Mouse (Mus musculus): ENCODE measurements around the gene Adam15.

Adam15 gene

DNA sequence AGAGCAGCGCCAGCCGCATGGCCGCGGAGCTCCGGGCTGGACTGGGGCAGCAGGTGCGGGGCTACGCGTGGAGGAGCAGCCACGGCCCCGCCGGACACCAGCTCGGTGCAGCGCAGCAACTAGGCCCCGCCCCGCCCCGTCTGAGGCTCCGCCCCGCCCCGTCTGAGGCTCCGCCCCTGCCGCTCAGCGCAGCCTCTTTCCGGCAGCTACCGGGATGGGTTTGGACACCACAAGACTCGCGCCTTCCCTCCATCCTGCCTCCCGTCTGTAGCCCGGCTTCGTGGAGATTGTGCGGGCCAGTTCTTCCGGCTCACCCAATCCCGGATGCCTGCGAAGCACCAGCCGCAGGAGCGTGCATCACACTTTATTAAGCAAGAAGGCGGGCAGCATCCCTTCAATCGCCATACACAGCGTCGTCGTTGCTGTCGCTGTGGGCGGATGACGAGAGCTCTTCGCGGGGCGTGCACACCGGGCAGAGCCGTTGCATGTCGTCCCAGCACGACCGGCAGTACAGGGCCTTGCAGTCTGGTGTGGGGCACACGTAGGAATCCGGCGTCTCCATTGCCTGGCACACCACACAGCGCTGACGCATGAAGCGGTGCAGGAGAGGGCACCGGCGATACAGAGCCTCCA lies at the start of gene Adam15:
Gene Adam15 (minus strand): TSS at position 128 of the 633 bp plus-strand sequence.
- DNase-seq (ENCODE audit: low read depth, low spot score): peak; percentile 87

DNA sequence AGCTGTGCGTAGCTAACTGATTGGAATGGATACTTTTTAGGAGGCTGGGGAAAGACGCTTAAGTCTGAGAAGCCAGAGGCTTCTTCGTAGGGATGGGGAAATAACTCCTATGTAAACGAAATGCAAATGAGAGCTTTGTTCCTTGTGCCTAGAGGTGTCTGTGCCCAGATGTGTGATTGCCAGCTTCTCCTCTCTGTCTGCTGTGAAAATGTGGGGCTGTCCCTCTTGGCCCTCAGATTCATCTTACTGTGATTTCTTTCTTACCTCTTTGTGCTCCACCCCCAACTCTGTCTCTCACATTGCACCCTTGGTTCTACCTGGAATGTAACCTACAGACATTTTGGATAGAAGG lies 46.8 kb upstream of the Adam15 start:
- DNase-seq (ENCODE audit: low read depth, low spot score): no peak

DNA sequence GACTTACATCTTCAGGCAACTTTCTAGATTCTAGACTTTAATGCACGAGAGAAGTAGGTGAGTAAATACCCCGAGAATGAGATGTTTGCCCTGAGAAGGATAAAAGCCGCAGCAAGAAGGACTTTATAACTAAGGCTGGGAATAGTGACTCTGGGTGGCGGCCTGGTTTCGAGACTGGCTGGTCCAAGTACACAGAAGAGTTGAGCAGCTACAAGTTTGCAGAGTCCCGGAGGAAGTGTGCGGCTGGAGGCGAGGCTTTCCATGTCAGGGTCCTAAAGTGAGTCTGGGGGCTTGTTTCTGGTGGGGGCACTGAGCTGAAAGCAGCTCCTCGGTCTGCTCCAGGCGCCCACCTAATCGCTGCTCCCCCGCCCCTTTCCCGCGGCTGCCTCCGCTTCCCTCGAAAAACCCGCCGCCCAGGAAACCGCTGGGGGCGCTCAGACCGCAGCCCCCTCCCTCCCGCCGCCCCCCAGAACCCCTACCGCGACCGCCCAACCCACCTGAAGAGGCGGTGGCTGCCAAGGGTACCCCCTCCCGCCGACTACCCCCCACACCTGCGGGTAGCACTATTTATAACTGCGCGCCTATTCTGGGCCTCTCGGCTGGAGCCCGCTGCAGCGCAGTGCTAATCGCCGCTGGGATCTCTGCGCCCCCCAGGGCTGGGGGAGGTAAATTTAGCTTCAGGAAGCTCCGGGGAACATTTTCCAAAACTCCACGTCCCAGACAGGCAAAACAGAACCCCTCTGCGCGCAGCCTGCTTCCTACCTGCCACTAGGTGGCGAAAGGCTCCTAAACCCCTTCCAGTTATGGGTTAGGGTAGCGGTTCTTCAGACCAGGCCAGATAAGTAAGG lies 46.2 kb upstream of the Adam15 start:
- peak; percentile 90 for DNase-seq (ENCODE audit: low read depth, low spot score)

DNA sequence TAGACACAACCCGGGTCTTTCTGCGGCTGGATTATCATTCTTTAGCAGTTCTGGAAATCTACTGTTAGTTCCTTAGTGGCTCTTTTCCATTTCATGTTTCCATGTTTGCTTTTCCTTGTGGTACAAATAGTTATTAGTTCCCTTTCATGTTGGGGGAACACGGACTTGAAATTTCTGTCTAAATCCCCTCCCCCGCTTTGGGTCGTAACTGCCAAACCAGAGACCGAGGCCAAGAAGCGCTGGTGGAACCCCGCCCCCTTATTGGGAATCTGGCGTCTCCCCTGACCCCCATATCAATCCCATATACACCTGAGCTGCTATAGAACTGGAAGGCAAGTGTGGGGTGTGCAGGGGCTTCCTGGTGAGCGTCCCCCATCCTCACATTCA lies 45.6 kb upstream of the Adam15 start:
- DNase-seq (ENCODE audit: low read depth, low spot score): no peak

DNA sequence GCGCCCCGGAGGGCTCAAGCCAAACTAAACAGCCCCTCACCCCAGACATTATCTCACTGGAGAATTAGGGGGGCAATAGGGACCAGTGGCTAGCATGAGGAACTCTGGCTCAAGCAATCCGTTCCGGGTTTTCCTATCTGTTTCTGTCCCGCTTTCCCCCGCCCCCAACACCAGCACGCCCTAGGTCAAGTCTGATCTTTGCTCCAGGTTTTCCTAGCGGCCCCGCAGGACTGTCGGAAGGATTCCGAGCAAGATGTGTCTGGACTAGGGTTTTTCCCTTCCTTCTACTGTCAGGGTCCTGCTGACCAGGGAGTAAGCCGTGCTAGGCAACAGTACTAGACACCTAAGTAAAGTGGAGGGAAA lies 45.1 kb upstream of the Adam15 start:
- DNase-seq (ENCODE audit: low read depth, low spot score): peak; percentile 93

DNA sequence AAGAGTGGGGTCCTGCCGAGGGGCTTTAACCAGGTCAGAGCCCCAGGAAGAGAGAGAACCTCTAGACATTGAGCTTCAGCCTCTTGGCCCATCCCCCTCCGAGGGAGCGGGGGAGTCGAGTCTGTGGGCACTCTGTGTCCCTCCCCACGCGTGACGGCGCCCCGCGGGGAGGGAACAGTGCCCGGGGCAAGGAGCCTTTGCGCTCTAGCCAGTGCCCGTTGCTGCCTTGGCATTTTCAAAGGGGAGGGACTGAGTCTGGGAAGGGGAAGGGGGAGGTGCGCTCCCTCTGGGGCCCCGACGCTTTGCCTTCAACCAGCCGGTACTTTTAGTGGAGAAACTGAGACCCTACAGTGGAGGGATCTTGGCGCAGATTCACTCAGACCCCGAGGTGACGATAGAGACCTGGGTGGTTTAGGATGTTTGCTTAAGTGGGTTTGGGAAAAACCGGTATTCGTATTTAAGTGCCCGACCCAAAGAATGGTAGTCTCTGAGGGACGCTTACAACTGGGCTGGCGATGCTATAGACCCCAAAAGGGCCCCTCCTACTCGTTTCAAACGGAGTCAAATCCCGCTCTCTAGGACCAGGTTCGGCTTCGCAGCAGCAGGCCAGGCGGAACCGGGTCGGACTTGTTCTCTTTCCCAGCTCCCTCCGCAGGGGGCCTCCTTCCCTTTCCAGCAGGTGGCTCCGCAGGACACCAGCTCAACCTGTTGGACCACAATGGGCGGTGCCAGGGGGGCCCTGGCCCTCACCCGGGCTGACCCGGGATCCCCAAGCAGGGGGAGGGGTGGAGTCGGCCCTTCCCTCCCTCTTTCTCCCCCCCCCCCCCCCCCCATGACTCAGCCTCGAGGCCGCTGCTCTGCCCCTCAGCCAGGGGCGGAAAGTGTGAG lies 44.5 kb upstream of the Adam15 start, which contains the start of gene Zbtb7b:
Gene Zbtb7b (minus strand): TSS at position 771 of the 888 bp plus-strand sequence.
- DNase-seq (ENCODE audit: low read depth, low spot score): peak; percentile 78

DNA sequence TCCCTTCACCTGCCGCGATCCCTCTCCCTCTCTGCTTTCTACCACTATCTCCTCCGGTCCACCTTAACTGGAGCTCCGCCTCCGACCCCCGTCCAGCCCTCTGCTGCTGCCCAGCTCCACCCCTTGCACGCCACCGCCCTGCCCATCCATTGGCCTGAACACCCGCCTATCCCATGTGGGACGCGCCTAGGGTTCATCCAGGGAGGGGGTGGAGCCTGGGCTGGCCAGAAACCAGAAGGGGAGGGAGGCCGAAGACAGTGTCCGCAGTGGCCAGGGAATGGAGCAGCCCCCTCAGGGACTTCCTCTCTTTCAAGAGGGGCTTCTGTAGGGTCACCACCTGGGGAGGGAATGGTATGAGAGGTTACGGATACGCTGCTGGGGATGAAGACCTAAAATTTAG lies 43.8 kb upstream of the Adam15 start:
- DNase-seq (ENCODE audit: low read depth, low spot score): peak; percentile 97

DNA sequence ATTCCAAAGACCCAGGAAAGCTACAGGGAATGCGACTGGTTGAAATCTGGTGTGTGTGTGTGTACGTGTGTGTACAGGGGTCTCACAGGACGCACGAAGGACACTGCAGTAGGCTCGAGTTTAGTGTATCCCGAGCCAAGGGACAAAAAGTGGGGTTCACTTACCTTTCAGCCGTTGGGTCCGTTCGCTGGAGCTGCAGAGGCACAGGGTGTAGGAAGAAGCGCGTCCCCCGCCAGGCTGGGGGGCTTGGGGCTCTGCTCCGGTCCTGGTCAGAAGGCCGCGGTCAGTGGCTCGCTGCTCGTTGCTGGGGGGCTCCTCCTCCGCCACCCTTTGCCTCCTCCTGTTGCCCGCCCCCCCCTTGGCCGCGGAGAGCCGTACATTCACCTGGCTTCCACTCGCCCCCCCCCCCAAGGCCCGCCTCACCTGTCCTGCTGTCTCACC lies 43.1 kb upstream of the Adam15 start:
- DNase-seq (ENCODE audit: low read depth, low spot score): no peak

DNA sequence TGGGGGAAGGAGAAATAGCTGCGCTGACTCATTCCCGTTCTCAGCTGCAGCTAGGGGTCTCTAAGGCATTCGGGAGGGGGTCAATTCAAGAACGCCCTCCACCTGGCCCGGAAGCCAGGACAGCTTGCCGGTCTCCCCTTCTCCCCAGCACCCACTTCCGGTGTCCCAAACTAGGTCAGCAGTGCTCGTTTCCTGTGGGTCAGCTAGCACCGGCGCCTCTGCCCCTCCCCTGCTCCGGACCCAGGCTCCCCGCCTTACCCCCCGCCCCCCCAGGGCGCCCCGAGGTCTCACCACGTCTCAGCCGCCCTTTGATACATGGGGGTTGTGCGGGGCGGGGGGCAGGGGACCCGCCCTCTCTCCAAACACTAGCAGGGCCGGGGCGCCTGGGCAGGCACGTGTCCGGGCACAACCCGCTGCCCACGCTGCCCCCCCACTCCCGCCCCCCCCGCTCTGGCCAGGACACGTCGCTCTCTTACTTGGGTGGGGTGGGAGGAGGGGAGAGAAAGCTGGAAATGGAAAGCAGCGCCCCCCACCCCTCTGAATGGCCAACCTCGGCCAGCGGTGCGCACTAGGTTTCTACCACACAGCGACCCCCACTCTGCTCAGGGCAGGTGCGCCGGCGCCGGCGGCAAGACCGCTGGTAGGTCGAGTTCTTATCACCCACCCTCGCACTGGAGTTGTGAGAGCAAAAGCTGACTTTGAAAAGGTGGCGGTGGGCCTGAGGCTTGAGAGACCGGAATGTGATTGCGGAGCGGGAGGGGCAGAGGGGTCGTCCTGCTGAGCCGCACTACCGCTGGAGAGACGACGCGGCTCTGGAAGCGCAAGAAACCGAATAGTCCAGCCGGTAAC lies 42.1 kb upstream of the Adam15 start:
- peak; percentile 67 for DNase-seq (ENCODE audit: low read depth, low spot score)

DNA sequence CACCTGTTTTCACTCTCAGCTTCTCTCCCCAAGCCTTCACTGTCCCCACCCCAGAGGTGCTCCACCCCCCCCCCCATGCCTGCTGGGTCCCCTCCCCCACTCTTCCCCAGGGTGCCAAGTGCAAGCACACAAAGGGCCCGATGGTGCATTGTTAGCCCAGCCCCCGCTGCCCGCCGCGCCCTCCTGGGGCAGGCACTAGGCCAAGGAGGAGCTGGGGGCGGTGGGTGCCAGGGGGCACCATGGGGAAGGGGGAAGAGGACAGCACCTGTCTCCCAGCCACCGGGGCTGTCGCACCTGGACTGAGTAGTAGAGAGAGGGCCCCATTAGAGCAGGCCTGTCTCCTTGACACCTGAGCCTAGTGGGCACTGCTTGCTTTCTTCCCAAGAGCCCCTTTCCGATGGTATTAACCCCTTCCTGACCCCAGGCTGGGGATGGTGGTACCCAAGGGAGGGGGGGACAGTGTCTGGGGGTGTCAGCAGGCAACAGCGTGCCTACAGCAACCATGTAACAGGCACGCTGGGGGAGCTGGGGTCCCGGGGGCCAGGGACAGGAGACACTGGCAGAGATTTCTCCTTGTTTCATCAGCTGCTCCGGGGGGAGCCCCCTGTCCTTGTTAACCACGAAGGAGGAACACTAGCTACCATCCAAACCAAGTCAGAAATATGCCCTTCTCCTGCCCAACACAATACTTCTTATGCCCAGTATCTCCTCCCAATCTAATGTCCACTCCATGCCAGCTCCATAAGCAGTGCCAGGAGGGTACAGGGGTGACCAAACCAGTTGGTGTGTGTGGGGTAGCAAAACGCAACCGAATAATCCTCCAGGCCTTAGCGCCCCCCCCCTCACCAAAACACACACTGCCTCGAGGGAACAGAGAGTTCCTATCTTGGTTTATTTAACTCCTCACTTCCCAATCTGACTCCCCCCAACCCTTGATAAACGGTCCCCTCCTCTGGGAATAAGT lies 41.2 kb upstream of the Adam15 start:
- no peak for DNase-seq (ENCODE audit: low read depth, low spot score)

DNA sequence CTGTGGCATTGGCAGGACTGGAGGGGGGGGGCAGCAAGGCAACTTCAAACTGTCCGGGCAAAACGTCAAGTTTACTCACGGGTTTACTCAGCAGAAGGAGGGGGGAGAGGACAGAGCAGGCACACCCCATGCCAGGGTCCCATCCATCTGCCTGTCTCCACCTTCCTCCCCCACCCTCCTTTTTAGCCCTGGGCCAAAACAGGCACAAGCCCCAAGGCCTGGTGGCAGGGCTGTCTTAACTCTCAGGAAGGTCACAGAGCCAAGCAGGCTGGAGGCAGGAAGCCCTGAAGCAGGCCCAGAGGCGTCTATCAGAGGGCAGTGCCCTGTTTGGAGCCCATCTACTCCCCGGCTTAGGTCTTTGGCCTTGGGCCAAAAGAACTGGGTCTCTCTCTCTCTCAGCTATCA lies 40.3 kb upstream of the Adam15 start:
- no peak for DNase-seq (ENCODE audit: low read depth, low spot score)

DNA sequence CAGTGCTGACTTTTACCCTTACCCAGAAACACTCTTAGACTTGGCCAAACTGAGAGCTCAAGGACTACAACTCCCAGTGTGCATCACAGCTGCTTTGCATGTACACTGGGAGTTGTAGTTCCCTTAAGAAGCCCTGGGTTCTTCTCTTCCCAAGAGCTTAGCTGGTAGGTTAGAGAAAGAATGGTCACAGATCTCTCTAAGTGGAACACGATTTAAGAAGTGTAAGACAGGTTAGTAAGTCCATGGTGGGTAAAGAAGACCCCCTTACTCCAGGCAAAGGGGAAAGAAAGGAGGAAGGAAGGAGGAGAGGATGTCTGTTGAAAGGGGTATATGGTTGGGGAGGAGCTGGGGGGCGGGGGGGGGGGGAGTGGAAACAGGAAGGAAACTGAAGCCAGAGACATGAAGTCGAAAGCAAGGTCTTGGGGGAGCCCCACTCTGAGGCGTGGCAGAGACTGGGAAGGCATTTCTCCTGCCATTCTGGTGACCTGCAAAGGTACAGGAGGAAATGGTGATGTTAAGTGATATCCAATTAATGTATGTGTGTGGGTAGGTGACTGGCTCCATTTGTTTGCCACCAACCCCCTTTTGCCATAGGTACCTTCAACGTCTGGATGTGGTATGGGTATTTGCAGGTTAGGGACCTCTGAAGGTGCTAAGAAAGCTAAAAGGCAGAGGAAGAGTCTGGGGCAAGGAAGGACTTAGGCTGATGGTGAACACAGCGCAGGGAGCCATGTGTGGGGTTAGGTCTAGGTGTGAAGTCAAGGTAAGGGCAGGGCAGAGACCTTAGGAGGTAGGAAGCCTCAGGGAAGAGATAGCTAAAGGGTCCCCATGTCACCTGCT lies 39.3 kb upstream of the Adam15 start:
- DNase-seq (ENCODE audit: low read depth, low spot score): peak; percentile 79

DNA sequence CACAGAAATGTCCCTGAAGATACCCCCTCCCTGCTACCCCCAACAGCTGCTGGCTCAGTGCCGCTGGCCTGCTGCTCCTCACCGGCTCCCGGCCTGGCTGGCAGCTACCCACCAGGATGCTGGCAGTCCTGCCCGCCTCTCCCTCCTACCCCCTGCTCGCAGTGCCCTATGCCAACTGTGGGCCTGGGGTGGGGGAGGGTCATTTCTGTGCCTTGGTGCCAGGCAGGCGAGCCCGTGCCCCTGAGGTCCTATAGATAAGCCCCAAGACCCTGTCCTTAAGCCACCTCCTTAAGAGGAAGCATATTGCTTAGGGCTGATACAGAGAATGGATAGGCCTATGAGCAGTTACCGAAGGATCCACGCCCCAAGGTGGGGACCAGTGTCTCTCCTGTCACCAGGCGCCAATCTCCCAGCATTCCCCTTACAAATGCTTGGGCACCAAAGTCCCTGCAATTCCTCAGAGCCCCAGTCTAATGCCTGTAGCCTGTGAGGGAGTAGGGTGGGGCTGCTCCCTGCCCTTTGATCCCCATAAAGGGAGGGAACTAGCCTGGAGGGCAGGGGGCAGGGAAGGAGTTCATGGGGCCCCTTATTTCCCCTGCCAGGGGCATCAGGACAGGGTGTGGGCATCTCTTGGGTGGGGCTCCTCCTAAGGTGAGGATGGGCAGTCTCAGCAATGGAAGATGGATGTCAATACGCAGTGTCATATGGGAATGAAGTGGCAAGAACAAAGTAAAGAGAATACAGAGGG lies 38.5 kb upstream of the Adam15 start:
- no peak for DNase-seq (ENCODE audit: low read depth, low spot score)

DNA sequence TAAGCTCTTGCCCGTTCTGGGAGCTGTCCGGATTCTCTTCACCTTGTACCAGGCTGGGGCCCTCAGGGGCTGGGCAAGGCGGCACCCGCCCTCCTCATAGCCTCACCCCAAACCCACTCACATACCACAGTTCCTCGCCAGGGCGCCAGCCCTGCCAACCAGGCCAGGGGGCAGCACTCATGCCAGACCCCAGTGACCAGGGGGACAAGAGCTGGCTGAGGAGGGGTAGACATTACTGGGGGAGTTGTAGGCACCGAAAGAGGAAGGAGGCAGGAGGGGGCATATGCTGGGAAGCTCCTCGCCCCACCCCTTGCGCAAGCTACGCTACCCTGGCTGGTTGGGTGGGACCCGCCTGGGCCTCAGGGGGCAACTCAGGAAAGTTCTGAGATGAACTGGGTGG lies 37.8 kb upstream of the Adam15 start:
- no peak for DNase-seq (ENCODE audit: low read depth, low spot score)

DNA sequence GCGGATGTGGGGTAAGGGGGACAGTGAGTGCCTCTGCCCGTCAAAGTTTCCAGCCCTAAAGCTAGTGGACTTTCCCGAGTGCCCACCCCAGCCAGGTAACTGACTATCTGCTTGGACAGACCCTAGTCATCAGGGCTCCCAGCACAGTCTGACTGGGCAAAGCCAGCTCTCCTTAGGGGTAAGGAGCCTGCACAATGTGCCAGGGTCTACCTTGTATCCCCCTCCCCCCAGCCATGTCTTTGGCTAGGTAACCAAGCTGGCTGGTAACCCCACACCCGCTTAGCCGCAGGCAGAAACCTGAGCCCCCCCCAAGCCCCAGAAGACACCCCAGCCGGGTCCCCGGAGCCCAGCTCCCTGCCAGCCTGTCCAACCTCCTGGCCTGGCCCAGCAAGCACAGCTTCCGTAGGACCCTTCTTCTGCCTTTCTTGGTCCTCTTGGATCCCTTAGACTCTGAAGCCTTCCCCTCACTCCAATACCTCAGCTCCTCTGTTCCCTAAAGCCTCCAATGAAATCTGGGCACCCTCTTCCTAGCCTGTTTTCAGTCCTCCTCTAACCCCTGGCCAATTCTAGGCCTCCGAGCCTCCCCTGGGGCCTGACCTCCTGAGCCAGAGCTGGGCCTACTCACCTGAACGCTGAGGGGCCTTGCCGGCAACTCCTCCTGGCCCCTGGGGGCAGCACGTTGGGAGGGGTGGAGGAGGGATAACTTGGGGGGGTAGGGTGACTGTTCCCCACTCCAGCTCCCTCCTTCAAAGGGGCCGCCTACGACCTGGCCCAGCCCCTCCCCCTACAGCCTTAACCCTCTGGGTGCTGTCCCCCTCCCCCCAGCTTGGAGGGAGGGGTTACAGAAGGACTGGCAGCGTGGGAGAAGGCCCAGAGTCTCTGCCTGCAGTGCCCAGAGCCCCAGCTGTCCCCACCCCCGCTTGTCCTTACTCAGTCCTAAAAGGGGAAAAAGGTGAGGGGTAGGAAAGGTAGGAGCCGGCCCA lies 36.9 kb upstream of the Adam15 start:
- no peak for DNase-seq (ENCODE audit: low read depth, low spot score)

DNA sequence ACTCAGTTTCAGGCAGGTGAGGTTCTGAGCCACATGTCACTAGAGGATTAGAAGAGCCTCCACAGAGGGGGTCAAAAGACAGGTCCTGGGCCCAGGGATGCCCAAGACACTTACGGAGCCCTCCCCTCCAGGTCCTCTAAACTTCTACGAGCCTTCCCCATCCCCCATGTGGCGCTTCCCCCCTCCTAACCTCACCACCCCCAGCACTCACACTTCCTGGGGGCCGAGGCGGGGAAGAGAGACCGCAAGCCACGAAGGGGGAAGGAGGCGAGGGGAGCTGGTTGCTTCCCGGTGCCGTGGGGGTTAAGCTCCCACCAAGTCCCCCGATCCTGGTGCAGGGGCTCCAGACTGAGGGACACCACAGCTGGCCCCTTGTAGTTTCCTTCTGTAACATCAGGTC lies 35.7 kb upstream of the Adam15 start:
- DNase-seq (ENCODE audit: low read depth, low spot score): no peak

DNA sequence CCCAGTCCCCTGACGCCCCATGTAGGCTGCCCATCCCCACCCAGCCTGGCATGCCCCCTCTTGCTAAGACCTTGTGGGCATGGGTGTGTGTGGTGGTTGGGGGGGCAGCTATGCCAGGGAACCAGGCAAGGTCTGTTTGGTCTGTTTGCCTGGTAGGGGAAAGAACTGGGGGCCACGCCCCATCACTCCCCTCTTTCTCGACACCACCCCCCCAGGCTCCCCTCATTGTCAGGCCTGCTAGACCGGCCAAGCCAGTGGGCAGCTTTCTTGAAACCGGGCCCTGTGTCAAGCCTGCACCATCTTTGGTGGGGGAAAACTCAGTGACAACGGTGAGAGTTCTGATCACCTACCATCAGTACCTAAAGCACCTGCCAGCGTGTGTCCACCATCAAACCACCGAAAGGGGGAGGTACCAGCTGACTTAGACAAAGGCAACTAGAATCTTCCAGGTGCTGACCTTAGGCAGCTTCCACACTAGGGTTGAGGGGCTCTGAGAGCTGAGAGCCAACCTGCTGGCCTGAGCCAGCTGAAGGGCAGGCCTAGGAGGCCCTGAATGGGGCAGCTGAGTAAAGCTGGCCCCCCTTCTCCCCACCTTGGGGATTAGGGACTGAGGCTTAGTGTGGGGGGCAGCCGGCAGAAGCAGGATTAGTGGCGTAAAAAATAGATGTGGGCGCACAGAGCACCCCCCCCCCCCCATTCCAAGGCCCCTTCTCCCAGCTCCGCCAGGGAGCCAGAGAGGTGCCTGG lies 34.7 kb upstream of the Adam15 start:
- DNase-seq (ENCODE audit: low read depth, low spot score): no peak

Data from ES-CJ7 (cell line).